Mouse (Mus musculus): ENCODE data around the gene Crybg1.
"Not testable (repeated sequence)": the region's sequence is repeated elsewhere in the genome, so short reads cannot be mapped to it uniquely, and the experiment has no call there.

Crybg1 gene

GRCm38 (mm10) chr10:44006815-44007214 lies 141.8 kb downstream of the Crybg1 start:
- DNase-seq (ENCODE audit: low spot score in 2 of 2) = no peak

- no peak for DNase-seq (ENCODE audit: low spot score in 2 of 2)
These were observed 142.7 kb downstream of the Crybg1 start for GRCm38 (mm10) chr10:44005677-44006641.

- peak in 1 of 2 experiments; percentile 22 for DNase-seq (ENCODE audit: low spot score in 2 of 2)
These were observed 144.4 kb downstream of the Crybg1 start for GRCm38 (mm10) chr10:44004221-44004751.

GRCm38 (mm10) chr10:44003551-44004151 lies 145.0 kb downstream of the Crybg1 start:
- DNase-seq (ENCODE audit: low spot score in 2 of 2) = peak in 1 of 2 experiments; percentile 60

- no peak for DNase-seq (ENCODE audit: low spot score in 2 of 2)
These were observed 145.6 kb downstream of the Crybg1 start for GRCm38 (mm10) chr10:44002995-44003524.

GRCm38 (mm10) chr10:44002004-44002940 lies 146.4 kb downstream of the Crybg1 start:
- no peak for DNase-seq (ENCODE audit: low spot score in 2 of 2)

GRCm38 (mm10) chr10:44000156-44000865 lies 148.3 kb downstream of the Crybg1 start:
- no peak for DNase-seq (ENCODE audit: low spot score in 2 of 2)

DNA sequence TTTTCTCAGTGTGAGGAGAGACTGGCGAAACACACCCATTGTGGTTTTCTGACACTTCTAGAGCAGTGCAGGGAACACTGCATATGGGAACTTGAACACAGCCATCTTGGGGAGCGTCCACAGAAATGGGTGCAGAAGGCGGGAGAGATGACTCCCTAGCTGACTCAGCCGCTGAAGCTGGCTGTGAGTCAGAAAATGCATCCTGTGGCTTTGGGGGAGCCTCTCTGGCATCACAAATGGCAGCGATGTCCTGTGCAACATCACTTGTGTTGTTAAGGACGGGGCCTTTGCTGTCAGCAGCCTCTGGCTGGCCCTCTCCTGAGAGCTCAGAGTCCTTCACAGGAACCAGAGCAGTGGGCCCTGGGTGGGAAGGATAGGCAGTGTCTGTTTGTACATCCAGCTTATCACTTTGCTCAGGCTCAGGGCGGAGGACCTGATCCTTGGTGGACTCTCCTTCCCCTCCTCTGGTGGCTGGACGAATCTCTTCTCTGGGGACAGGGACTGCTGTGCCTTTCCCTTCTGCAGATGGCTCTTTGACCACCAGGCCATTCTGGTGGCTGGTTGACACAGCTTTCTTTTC lies 150.1 kb downstream of the Crybg1 start:
- no peak for DNase-seq (ENCODE audit: low spot score in 2 of 2)

- DNase-seq (ENCODE audit: low spot score in 2 of 2) = no peak
These were observed 150.6 kb downstream of the Crybg1 start for GRCm38 (mm10) chr10:43998023-43998422.

DNA sequence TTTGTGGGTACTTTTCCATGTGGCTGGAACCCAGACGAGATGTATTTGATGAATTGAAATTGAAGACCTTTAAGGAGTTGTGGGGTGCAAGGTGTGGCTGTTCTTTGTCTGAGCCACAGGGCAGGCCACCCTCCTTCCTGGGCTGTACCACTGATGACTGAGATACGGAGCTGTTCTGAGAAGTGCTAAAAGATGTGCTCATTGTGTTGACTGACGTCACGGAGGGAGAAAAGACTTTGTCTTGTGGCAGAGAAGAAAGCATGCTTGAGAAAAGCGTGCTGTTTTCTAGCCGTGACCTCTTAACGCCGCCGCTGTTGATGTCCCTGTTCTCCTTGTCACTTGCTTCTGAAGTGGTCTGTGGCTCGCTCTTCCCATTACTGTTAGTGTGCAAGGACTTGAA lies 151.4 kb downstream of the Crybg1 start:
- DNase-seq (ENCODE audit: low spot score in 2 of 2) = no peak

DNA sequence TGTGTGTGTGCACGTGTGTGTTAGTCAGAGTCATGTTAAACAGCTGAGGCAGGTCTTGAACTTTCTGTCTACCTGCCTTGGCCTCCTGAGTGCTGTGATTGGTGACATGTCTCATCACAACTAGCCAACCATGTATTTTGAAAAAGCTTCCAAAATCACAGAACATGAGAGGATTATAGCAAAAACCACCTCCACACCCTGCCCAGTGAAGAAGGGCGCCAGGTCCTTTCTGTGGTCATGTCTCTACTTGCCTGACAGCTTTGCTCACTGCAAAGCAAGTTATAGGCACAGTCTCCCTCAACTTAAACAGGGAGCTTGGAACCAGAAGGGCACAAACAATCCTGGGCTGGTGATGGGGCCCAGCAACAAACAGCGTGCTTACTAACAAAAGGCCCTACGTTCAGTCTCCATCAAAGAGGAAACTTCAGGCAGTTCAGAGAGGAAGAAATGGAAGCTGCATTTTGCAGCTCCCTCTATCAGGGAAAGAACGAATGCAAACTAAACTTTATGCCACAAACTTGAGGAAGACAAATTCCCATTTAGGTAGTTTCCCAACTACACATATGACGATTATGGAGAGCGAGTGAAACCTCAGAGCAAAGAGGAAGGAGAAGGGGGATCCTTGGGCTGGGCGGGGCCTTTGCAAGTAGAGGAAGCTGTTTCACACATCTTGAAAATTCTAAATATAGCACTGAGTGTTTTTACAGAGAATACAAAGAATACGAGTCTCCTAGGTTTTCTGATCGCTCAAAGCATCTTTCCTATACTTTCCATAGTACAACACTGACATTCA lies 152.6 kb downstream of the Crybg1 start:
- DNase-seq (ENCODE audit: low spot score in 2 of 2) = no peak

DNA sequence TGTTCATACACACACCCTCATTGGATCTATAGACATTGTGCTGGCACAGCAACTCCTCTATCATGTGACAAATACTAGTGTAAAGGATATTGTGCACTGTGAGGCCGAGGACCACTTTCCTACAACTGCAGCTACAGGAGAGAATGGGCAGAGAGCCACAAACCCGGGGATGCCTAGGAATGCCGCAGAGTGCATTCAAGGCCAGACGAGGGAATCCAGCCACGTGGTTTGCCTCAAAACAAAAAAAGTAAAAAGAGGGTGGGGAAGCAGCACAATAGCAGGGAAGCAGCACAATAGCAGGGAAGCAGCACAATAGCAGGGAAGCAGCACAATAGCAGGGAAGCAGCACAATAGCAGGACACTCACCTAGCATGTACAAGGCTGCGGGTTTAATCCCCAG lies 155.5 kb downstream of the Crybg1 start:
- DNase-seq (ENCODE audit: low spot score in 2 of 2) = no peak

DNA sequence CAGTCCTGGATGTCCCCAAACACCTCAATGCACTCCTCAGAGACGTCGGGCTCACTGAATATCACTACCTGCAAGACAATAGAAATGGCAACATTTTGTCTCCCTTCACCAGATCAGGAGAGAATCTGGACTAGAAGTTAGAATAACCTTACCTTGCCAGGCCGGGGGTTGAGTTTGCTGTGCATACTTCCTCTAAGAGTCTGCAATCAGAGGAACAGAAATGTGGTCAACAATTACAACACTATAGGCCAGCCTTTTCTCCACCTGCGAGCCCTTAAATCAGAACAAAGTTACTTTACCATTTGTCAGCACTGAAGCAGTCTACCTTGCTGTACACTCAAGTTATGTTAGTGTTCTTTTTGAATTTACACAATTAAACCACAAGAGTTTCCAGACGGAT lies 156.1 kb downstream of the Crybg1 start:
- DNase-seq (ENCODE audit: low spot score in 2 of 2) = no peak

- DNase-seq (ENCODE audit: low spot score in 2 of 2) = no peak
These were observed 157.4 kb downstream of the Crybg1 start for GRCm38 (mm10) chr10:43991268-43991667.

DNA sequence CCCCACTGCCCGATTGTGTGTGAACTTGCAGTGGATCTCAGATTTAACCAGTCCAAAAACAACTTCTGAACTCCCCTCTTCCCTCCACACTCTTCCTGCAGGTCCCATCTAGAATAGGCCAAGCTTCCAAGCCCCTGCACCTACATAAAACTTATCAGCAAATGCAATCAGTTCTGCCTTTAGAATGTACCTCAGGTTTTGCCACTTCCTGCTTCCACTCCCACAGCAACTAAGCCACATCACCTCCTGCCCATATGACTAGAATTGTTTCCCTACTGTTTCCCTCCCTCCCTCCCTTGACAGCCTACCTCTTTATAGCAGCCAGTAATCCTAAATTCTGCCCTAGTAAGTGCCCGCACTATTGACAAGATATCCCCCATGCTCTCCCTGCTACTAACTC lies 164.8 kb downstream of the Crybg1 start:
- no peak for DNase-seq (ENCODE audit: low spot score in 2 of 2)

GRCm38 (mm10) chr10:43983241-43983640 lies 165.4 kb downstream of the Crybg1 start:
- no peak for DNase-seq (ENCODE audit: low spot score in 2 of 2)

DNA sequence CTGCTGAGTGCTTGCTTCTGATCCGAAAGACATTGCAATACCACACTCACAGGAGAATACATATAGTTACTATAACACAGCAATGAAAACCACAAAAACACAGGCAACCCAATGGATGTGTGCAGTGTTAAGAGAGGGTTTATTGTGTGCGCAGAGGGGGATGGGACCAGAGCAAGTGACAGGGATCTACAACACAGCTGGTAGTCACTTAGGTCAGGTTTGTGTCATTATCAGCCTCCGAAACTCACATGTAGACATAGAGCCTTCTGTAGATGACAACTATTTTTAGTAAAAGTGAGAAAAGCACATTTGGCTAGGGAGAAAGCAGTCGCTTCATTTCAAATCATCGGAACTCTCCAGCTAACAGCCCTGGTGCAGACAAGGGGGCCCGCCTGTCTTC lies 166.2 kb downstream of the Crybg1 start:
- DNase-seq (ENCODE audit: low spot score in 2 of 2) = no peak

GRCm38 (mm10) chr10:43980742-43981141 lies 167.9 kb downstream of the Crybg1 start:
- not testable (repeated sequence) for DNase-seq (ENCODE audit: low spot score in 2 of 2)

GRCm38 (mm10) chr10:43980080-43980479 lies 168.6 kb downstream of the Crybg1 start:
- DNase-seq (ENCODE audit: low spot score in 2 of 2) = no peak

GRCm38 (mm10) chr10:43977353-43977752 lies 171.3 kb downstream of the Crybg1 start:
- DNase-seq (ENCODE audit: low spot score in 2 of 2) = no peak
